Mouse (Mus musculus) cerebellum, adult 11-12 months (tissue): ENCODE data around the gene Mras.

ENCODE experiments used
- DNase-seq: peaks from one replicate; pipeline ENCODE4 v3.0.0; 2022

Mras gene

DNA sequence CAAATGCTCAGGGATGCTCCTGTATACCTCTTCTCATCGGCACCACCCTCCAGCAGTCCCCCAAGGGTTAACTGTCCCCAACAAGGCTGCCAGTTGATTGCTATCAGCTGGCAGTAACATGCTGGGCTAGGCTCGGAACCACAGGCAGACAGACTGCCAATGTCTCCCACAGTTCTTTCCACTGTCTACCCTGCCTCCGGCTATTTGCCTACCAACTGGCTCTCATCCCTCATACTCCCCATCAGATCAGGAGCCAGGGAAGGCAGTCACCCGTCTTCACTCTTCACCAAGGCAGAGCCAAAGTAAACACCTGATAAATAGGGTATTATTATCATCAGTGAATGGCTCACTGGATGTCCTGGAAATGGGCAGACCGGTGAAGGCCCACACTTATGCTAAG lies 82.4 kb downstream of the Mras start:
- DNase-seq, result no peak

DNA sequence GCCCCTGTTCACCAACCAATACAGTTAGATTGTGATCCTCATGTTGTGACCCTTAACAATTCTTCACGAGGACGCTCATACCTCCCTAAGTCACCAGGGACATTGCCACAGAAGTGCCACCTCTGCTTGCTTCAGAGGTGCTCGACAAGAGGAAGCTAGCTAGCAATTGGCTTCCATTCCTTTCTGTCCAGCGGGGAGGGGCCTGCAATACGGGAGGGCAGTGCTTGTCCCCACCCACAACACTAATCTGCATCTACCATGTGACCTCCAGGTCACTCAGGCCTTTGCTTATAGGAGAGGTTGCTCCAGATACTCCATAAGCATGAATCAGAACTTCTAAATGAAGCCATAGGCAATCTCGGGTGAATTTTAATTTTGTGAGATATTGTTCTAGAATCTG lies 83.8 kb downstream of the Mras start:
- no peak for DNase-seq

DNA sequence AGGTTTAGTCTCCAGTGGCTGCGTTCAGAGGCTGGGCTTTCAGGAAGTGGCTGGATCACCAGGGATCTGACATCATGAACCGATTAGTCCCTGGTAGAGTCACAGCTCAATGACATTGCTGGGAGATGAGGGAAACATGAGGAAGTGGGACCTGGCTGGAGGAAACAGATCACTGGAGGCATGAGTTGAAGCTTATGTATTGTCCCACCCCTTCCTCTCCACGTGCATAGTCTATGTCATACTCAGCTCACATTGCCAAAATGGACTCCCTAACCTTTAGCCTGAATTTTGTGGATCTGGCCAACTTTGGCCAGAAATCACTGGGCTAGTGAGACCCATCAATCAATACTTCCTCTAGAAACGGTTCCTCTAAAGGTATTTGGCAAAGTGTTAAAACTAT lies 84.2 kb downstream of the Mras start:
- DNase-seq, result no peak

DNA sequence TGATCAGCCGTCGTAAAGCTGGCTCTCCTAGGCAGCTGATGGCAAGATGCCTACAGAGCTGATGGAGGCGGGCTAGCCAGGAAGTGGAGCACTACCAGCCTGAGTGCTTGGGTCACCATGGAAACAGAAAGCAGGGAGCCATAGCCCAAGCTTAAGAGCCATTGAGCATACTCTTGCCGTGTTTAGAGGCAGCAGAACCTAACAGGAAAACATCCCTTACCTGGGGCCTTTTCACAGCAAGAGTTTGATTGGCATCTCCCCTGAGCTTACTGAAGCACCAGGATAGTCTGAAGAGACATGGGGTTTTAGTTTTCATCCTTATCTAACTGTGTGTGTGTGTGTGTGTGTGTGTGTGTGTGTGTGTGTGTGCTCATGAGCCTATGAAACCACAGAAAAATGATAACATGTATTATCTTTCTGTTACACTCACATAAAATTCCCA lies 91.8 kb downstream of the Mras start:
- no peak for DNase-seq

DNA sequence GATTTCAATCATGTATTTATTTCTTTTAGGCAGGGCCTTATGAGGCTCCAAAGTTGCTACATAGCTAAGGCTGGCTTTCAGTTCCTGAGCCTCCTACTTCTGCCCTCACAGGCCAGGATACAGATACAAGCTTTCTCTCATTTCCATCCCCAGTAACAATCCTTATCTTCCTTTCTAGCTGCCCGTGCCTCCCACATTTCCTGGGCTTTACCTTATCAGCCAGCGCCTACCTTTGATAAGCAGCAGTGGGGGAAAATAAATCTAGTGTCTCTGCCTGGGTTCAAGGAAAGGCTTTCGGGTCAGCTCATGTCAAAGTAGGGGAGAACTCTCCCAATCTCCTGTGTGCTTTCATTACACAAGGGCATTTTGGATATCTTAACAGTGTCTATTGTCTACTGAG lies 95.6 kb downstream of the Mras start:
- no peak for DNase-seq

DNA sequence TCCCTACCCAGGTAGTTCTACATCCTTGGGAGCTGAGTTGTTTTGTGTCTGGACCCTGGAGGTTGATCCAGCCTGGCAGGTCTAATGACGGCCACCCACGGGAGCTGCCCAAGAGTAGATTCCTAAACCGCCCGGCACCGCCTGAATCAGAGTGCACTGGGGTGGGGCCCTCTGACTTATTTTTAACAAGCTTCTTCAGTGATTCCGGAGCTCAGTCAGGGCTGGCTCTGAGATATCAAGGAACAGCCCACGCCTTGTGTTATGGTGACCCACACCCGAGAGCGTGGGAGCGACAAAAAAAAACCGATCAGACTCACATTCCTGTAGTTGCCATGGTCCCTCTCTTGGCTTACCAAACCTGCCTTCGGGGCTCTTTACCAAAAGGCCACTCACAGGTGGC lies 97.1 kb downstream of the Mras start:
- DNase-seq, result no peak

DNA sequence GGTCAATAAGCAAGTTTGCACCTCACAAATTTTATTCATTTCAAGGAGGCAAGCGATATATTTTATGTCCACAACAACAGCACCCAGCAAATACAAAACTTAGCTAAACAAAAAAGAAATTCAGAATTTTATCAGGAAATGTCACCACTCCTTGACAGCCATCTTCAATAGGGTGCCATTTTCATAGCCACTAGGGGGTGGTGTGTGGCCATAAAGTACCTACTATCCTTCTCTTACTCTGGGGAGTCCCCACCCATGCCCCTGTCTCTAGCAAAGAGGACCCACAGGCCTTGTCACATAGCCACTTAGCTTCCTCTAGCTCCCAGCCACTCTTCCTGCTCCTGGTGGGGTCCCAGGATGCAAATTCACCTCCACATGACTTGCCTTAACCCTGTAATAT lies 98.0 kb downstream of the Mras start:
- DNase-seq, result no peak

DNA sequence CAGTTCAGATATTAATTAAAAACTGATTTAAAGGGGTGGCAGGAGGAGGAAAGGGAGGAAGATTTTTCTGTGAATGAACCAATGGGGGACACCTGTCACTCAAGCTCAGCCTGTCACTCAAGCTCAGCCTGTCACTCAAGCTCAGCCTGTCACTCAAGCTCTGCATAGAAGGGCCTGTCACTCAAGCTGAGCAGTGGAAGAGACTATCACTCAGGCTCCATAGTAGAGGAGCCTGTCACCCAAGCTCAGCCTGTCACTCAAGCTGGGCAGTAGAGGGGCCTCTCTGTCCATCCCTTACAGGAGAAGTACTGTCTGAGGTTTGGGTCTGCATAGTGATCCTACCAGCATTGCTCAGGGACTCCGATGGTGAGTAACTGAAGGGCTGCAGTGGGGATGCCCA lies 98.9 kb downstream of the Mras start:
- no peak for DNase-seq

DNA sequence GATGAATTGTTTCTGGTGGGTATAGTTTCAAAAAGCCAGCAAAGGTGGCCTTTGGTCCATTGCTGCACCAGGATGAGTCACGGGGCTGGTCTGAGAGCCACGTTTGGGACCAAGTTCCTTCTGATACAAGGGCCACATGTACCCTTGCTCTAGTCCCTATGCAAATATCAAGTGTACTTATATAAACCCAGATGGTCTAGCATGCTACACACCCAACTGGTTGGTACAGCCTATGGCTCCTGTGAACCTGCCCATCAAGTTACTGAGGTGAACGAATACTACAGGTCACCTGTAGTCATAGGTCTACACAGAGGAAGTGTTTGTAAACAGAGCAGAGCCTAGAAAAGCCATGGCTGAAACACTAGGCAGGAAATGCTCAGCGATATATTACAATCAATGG lies 100.6 kb downstream of the Mras start:
- no peak for DNase-seq
